Mouse (Mus musculus) lung, postnatal 10 days (tissue): ENCODE measurements at regions not wholly inside any gene's neighbourhood (a gene's known extent, or its start where the extent isn't known, plus 50 kb on each side); places are given as distances from the start of the nearest gene placed in this dataset.
A peak's percentile ranks its signal among the peaks of the same experiment; 100 is the strongest.

ENCODE experiments used
- DNase-seq: peaks from one replicate; pipeline ENCODE4 v3.0.0; 2021

GRCm38 (mm10) chr3:145705317-145705716 lies 53.2 kb upstream of the Ddah1 start:
- DNase-seq, result peak; percentile 28

- no peak for DNase-seq
Observed at GRCm38 (mm10) chr3:145704054-145704453, 54.3 kb upstream of the Ccn1 start.

- DNase-seq, result peak; percentile 9
Observed at GRCm38 (mm10) chr3:145703411-145703924, 53.7 kb upstream of the Ccn1 start.

GRCm38 (mm10) chr3:145702739-145703138 lies 53.0 kb upstream of the Ccn1 start:
- DNase-seq, result no peak

GRCm38 (mm10) chr3:145701945-145702344 lies 52.2 kb upstream of the Ccn1 start:
- peak; percentile 13 for DNase-seq
